Mouse (Mus musculus): ENCODE data around the gene Tph1. TPM values are rescaled to one million over a fixed set of nuclear protein-coding genes. Genes with fewer than 3 reads are reported as not detected.

Gene Tph1
- polyA plus RNA-seq, 1 experiment from 2014 or later: 1.1 TPM

DNA sequence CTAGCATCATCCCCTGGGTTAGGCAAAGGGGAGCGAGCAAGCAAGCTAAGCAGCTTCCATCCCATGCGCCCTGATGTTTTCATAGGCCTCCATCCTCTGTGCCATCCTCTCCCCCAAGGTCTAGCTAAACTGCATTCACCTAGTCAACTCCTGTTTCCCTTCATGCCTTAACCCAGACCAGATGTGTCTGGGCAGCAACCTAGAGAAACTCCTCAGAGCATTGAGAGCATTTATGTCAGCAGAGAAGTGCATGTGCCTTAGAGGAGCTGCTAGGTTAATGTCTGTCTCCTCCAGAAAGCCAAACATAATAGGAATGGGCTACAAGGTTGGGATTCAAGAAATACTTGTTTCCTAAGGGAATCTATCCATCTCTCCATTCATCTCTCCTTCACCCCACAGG, 75.3 kb downstream of the Tph1 start:
- WGBS: 94% methylated on average over 2 of the region's 2 CpGs
- Histone ChIP-seq H3K9ac (ENCODE audit: low read depth, low read length) (no peak overlapping the region), H3K27ac (ENCODE audit: low read depth, low read length) (no peak overlapping the region), H3K27me3 (ENCODE audit: control insufficient read depth, insufficient read depth, low read length) (no peaks in the 10 kb centered on the region), H3K4me1 (ENCODE audit: control insufficient read depth, insufficient read depth, low read length) (peaks cover 3% of the 10 kb centered on the region; the same call in 1 of the 2 replicates), H3K4me3 (ENCODE audit: low read length) (no peak overlapping the region), H3K4me2 (replicated peaks; ENCODE audit: low read depth, low read length) (no peak overlapping the region), H3K36me3 (ENCODE audit: control insufficient read depth, insufficient read depth, low read length) (no peaks in the 10 kb centered on the region), H3K9me3 (ENCODE audit: control insufficient read depth, low read length) (no peaks in the 10 kb centered on the region)
- ATAC-seq (ENCODE audit: low FRiP score, low TSS enrichment): no peak

Other genes with a start within 250 kb of the Tph1 start
- gene Sergef, start 32.7 kb downstream of the Tph1 start, polyA plus RNA-seq (2014; fragmentation: Nextera tagmentation; extraction: Ambion mirVana): 10.9 and 15.7 TPM in 2 replicates
- gene Saal1, start 38.1 kb upstream of the Tph1 start, polyA plus RNA-seq (2014; fragmentation: Nextera tagmentation; extraction: Ambion mirVana): 33.6 and 37.9 TPM in 2 replicates
- gene Saa3, start 43.2 kb upstream of the Tph1 start, polyA plus RNA-seq (2014; fragmentation: Nextera tagmentation; extraction: Ambion mirVana): 0.20 TPM in 1 of 2 replicates, not detected in the other
- gene Saa4, start 60.1 kb upstream of the Tph1 start, polyA plus RNA-seq (2014; fragmentation: Nextera tagmentation; extraction: Ambion mirVana): not detected in 2 replicates
- gene Saa1, start 70.4 kb upstream of the Tph1 start, polyA plus RNA-seq (2014; fragmentation: Nextera tagmentation; extraction: Ambion mirVana): 2.3 and 2.6 TPM in 2 replicates
- 0.74 TPM in 1 of 2 replicates, not detected in the other for gene Saa2, start 79.3 kb upstream of the Tph1 start, polyA plus RNA-seq (2014; fragmentation: Nextera tagmentation; extraction: Ambion mirVana)
- gene Hps5, start 123.5 kb upstream of the Tph1 start, polyA plus RNA-seq (2014; fragmentation: Nextera tagmentation; extraction: Ambion mirVana): 11.1 and 25.6 TPM in 2 replicates
- gene Gtf2h1, start 123.6 kb upstream of the Tph1 start, polyA plus RNA-seq (2014; fragmentation: Nextera tagmentation; extraction: Ambion mirVana): 37.0 and 43.2 TPM in 2 replicates
- 1,311 and 1,396 TPM in 2 replicates for gene Ldha, start 168.9 kb upstream of the Tph1 start, polyA plus RNA-seq (2014; fragmentation: Nextera tagmentation; extraction: Ambion mirVana)
- gene Ldhc, start 188.7 kb upstream of the Tph1 start, polyA plus RNA-seq (2014; fragmentation: Nextera tagmentation; extraction: Ambion mirVana): not detected in 2 replicates
- gene Tsg101, start 247.4 kb upstream of the Tph1 start, polyA plus RNA-seq (2014; fragmentation: Nextera tagmentation; extraction: Ambion mirVana): 183 and 204 TPM in 2 replicates